Mouse (Mus musculus): ENCODE data around the gene Agap1.

GRCm38 (mm10) chr1:89845487-89845886 lies 390.9 kb downstream of the Agap1 start:
- no peak for TF ChIP-seq POLR2A (IDR thresholded peaks at IDR 0.05; ENCODE audit: low read depth, low read length)
- no peak for TF ChIP-seq CTCF (conservative IDR thresholded peaks at IDR 0.05; ENCODE audit: insufficient read depth, insufficient read length, low read depth, low read length)

Measured in kidney, adult 2 months (tissue).